Mouse (Mus musculus) MEL (cell line): ENCODE measurements around the gene Fbxw8. TPM values are rescaled to one million over a fixed set of nuclear protein-coding genes. Genes with fewer than 3 reads are reported as not detected.

Experiments used
- DNase-seq: peaks from one replicate; pipeline ENCODE4 v3.0.0; 2011; ENCODE audit warnings: low read depth, low spot score
- H3K27ac ChIP-seq: 2 replicates; pipeline ENCODE4 v1.5.1; 2012; ENCODE audit warnings: low read depth, mild to moderate bottlenecking, control low read depth, low read length, moderate library complexity; ENCODE audit not compliant: control insufficient read depth
- H3K27me3 ChIP-seq, 2 experiments: fragments of 150-350 bp in 1 of 2; sonication (generic) in 1 of 2; 2 replicates each; pipeline ENCODE4 v1.6.1; 2012; ENCODE audit warnings: low read length in 2 of 2, mild to moderate bottlenecking in 2 of 2, improper control_type of control experiment in 1 of 2, moderate library complexity in 1 of 2; ENCODE audit not compliant: insufficient read depth in 2 of 2, control insufficient read depth in 1 of 2
- H3K36me3 ChIP-seq, 2 experiments: 2 replicates each; pipeline ENCODE4 v1.6.1; 2012 to 2014; ENCODE audit warnings: low read length in 2 of 2, improper control_type of control experiment in 1 of 2, inconsistent platforms in 1 of 2, mild to moderate bottlenecking in 1 of 2; ENCODE audit not compliant: insufficient read depth in 2 of 2, control insufficient read depth in 1 of 2
- H3K4me1 ChIP-seq, 2 experiments: fragments of 150-350 bp in 1 of 2; sonication (generic) in 1 of 2; 2 replicates each; pipeline ENCODE4 v1.6.1; 2012; ENCODE audit warnings: low read length in 2 of 2, improper control_type of control experiment in 1 of 2, mild to moderate bottlenecking in 1 of 2; ENCODE audit not compliant: insufficient read depth in 2 of 2, control insufficient read depth in 1 of 2
- H3K4me3 ChIP-seq, 2 experiments: fragments of 150-350 bp in 1 of 2; sonication (generic) in 1 of 2; 2 replicates each; pipeline ENCODE4 v1.5.1; 2012; ENCODE audit warnings: low read depth in 2 of 2, low read length in 2 of 2, mild to moderate bottlenecking in 2 of 2, moderate library complexity in 2 of 2, control low read depth in 1 of 2, improper control_type of control experiment in 1 of 2; ENCODE audit not compliant: control insufficient read depth in 1 of 2, insufficient read depth in 1 of 2
- H3K79me2 ChIP-seq: 2 replicates; pipeline ENCODE4 v1.6.1; 2012; ENCODE audit warnings: mild to moderate bottlenecking, low read length, moderate library complexity; ENCODE audit not compliant: control insufficient read depth, poor library complexity, insufficient read depth
- H3K9ac ChIP-seq: 2 replicates; pipeline ENCODE4 v1.6.1; 2012; ENCODE audit warnings: low read depth, mild to moderate bottlenecking, control low read depth, low read length, moderate library complexity; ENCODE audit not compliant: control insufficient read depth, poor library complexity, severe bottlenecking
- H3K9me3 ChIP-seq: fragments of 150-350 bp; sonication (generic); replicated peaks from 2 replicates; pipeline ENCODE4 v1.6.1; 2012; ENCODE audit warnings: mild to moderate bottlenecking, low read length, improper control_type of control experiment, moderate library complexity; ENCODE audit not compliant: insufficient read depth
- CHD1 ChIP-seq: IDR thresholded peaks from 2 replicates; pipeline ENCODE4 v1.6.1; 2012; ENCODE audit warnings: low read depth, mild to moderate bottlenecking, inconsistent platforms, low read length, improper control_type of control experiment
- CHD2 ChIP-seq: IDR thresholded peaks from 2 replicates; pipeline ENCODE4 v1.6.1; 2011; ENCODE audit warnings: low read length, improper control_type of control experiment
- CTCF ChIP-seq, 3 experiments: IDR thresholded peaks in 2 of 3; conservative IDR thresholded peaks in 1 of 3; 2 replicates each; pipeline ENCODE4 v1.5.1; 2011 to 2012; ENCODE audit warnings: low read length in 3 of 3, low read depth in 2 of 3, mild to moderate bottlenecking in 2 of 3, improper control_type of control experiment in 1 of 3, inconsistent platforms in 1 of 3, mixed read lengths in 1 of 3, moderate library complexity in 1 of 3; ENCODE audit not compliant: control insufficient read depth in 1 of 3, insufficient read depth in 1 of 3, poor library complexity in 1 of 3, severe bottlenecking in 1 of 3
- E2F4 ChIP-seq: IDR thresholded peaks from 2 replicates; pipeline ENCODE4 v1.6.1; 2011; ENCODE audit warnings: low read depth, low read length, improper control_type of control experiment, borderline replicate concordance
- ELF1 ChIP-seq: IDR thresholded peaks from 2 replicates; pipeline ENCODE4 v1.6.1; 2014; ENCODE audit warnings: low read depth, mild to moderate bottlenecking, inconsistent platforms, low read length, improper control_type of control experiment, moderate library complexity
- EP300 ChIP-seq, 2 experiments: IDR thresholded peaks; 2 replicates each; pipeline ENCODE4 v1.6.1; 2011; ENCODE audit warnings: improper control_type of control experiment in 2 of 2, low read length in 2 of 2, low read depth in 1 of 2, mild to moderate bottlenecking in 1 of 2
- GABPA ChIP-seq: IDR thresholded peaks from 2 replicates; pipeline ENCODE4 v1.6.1; 2012; ENCODE audit warnings: low read depth, mild to moderate bottlenecking, inconsistent platforms, low read length, improper control_type of control experiment, moderate library complexity
- HCFC1 ChIP-seq: IDR thresholded peaks from 2 replicates; pipeline ENCODE4 v1.6.1; 2012; ENCODE audit warnings: low read depth, mild to moderate bottlenecking, inconsistent platforms, low read length, improper control_type of control experiment, moderate library complexity
- MAX ChIP-seq: IDR thresholded peaks from 2 replicates; pipeline ENCODE4 v1.6.1; 2011; ENCODE audit warnings: low read length, improper control_type of control experiment
- MAZ ChIP-seq: IDR thresholded peaks from 2 replicates; pipeline ENCODE4 v1.6.1; 2012; ENCODE audit warnings: low read depth, mild to moderate bottlenecking, inconsistent platforms, low read length, improper control_type of control experiment
- MEF2A ChIP-seq: IDR thresholded peaks from 2 replicates; pipeline ENCODE4 v1.6.1; 2014; ENCODE audit warnings: low read depth, mild to moderate bottlenecking, inconsistent platforms, low read length, improper control_type of control experiment; ENCODE audit not compliant: poor library complexity, insufficient replicate concordance, severe bottlenecking; ENCODE audit errors: extremely low read depth
- MYB ChIP-seq: IDR thresholded peaks from 2 replicates; pipeline ENCODE4 v1.6.1; 2011; ENCODE audit warnings: mild to moderate bottlenecking, low read depth, low read length, improper control_type of control experiment
- NELFE ChIP-seq: IDR thresholded peaks from 2 replicates; pipeline ENCODE4 v1.6.1; 2011; ENCODE audit warnings: low read depth, low read length, improper control_type of control experiment
- SMC3 ChIP-seq: IDR thresholded peaks from 2 replicates; pipeline ENCODE4 v1.6.1; 2011; ENCODE audit warnings: low read depth, low read length, improper control_type of control experiment
- TAL1 ChIP-seq: IDR thresholded peaks from 2 replicates; pipeline ENCODE4 v1.6.1; 2012; ENCODE audit warnings: mild to moderate bottlenecking, inconsistent platforms, low read length, moderate library complexity, mixed read lengths
- UBTF ChIP-seq: IDR thresholded peaks from 2 replicates; pipeline ENCODE4 v1.6.1; 2012; ENCODE audit warnings: low read depth, mild to moderate bottlenecking, inconsistent platforms, low read length, improper control_type of control experiment, moderate library complexity, borderline replicate concordance; ENCODE audit not compliant: insufficient read depth
- ZC3H11A ChIP-seq: IDR thresholded peaks from 2 replicates; pipeline ENCODE4 v1.6.1; 2012; ENCODE audit warnings: low read depth, mild to moderate bottlenecking, inconsistent platforms, low read length, improper control_type of control experiment
- ZKSCAN1 ChIP-seq: IDR thresholded peaks from 2 replicates; pipeline ENCODE4 v1.6.1; 2012; ENCODE audit warnings: low read depth, mild to moderate bottlenecking, inconsistent platforms, low read length, improper control_type of control experiment, moderate library complexity
- ZMIZ1 ChIP-seq: IDR thresholded peaks from 2 replicates; pipeline ENCODE4 v1.6.1; 2012; ENCODE audit warnings: low read depth, mild to moderate bottlenecking, inconsistent platforms, low read length, improper control_type of control experiment, moderate library complexity
- polyA plus RNA-seq, 2 experiments: library from polyadenylated mRNA; stranded (reverse) in 1 of 2; unstranded in 1 of 2; fragments of >175 nt in 1 of 2; fragments of >200 nt in 1 of 2; gene quantifications; 2 replicates each; pipeline versions ENCODE4 v1.2.1 to v1.2.4; 2012; ENCODE audit warnings: low replicate concordance in 2 of 2, low read depth in 1 of 2; ENCODE audit not compliant: insufficient read length in 2 of 2, insufficient read depth in 1 of 2, missing spikeins in 1 of 2
- total RNA-seq: library from RNA; depleted of rRNA; stranded (reverse); fragments of 300-350 nt; gene quantifications from 2 replicates; pipeline ENCODE4 v1.2.3, GENCODE M21; 2012

The Fbxw8 gene
- total and polyA plus RNA-seq, 3 experiments: 49.9 to 57.4 (median 52.5) TPM

DNA sequence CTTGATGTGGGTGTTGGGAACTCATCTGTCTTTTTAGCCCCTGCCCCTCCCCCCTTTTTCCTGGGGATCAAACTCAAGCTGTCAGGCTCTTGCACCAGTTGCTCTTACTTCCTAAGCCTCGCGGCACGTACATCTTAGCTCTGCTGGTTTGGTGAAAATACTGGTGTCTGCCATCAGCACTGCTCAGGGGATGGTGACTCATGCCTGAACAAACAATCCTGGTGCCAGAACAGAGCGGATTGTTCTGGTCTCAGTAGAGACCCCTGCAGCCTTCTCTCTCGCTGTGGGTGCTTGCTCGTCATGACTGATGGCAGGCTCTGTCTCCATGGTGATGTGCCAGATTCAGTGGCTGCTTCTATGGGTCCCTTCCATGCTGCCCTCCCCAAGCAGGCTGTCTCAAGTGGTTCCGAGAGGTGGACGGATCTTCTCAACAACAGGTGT lies 92.1 kb downstream of the Fbxw8 start:
- no peaks in the 10 kb centered on the region for H3K36me3 ChIP-seq
- no peak overlapping the region for H3K4me3 ChIP-seq
- H3K4me1 ChIP-seq: no peaks in the 10 kb centered on the region
- H3K9me3 ChIP-seq: no peaks in the 10 kb centered on the region
- H3K27ac ChIP-seq: no peak overlapping the region
- TF ChIP-seq MYB: no peak
- no peak for TF ChIP-seq NELFE
- no peak for TF ChIP-seq UBTF
- no peak for TF ChIP-seq ELF1
- TF ChIP-seq HCFC1: no peak
- no peak for TF ChIP-seq CHD1
- TF ChIP-seq MAZ: no peak
- no peak for TF ChIP-seq ZKSCAN1
- TF ChIP-seq ZMIZ1: no peak
- no peak for TF ChIP-seq ZC3H11A
- no peak for TF ChIP-seq MAX
- no peak for DNase-seq
- no peak overlapping the region for H3K9ac ChIP-seq
- H3K27me3 ChIP-seq: no peaks in the 10 kb centered on the region
- no peaks in the 10 kb centered on the region for H3K79me2 ChIP-seq

- no peaks in the 10 kb centered on the region for H3K27me3 ChIP-seq
- DNase-seq: no peak
- H3K4me1 ChIP-seq: no peaks in the 10 kb centered on the region
- H3K4me3 ChIP-seq: no peak overlapping the region
- TF ChIP-seq MEF2A: no peak
- TF ChIP-seq EP300 (IDR thresholded peaks at IDR 0.05; ENCODE audit: low read depth in 1 of 2, low read length in 2 of 2): no peak
- no peak for TF ChIP-seq UBTF
- no peak for TF ChIP-seq ZC3H11A
- no peak for TF ChIP-seq SMC3
- TF ChIP-seq CHD2: no peak
- TF ChIP-seq TAL1: no peak
- no peak overlapping the region for H3K9ac ChIP-seq
- no peaks in the 10 kb centered on the region for H3K79me2 ChIP-seq
- no peaks in the 10 kb centered on the region for H3K9me3 ChIP-seq
- H3K27ac ChIP-seq: no peak overlapping the region
- H3K36me3 ChIP-seq: no peaks in the 10 kb centered on the region
These were observed 93.9 kb downstream of the Fbxw8 start for GRCm38 (mm10) chr5:118061391-118061790.

DNA sequence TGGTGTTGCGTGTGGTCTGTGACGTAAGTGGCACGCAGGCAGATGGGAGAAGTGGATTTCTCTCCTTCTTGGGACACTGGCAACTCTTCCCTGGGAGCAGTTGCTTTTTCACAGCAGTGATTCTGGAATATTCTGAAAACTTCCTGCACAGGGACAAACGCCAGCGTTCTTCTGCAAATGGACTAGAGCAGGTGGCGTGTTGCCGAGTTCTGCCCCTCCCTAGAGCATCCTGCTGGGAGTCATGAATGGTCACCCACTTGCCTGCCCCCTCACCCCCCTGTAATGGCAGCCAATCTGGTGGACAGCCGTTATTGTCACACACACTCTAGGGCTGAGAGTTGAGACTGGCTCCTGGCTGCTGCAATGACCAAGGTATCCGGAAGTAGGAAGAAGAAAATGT lies 95.6 kb downstream of the Fbxw8 start:
- Histone ChIP-seq H3K27me3 (no peaks in the 10 kb centered on the region), H3K27ac (no peak overlapping the region), H3K9ac (no peak overlapping the region), H3K36me3 (no peaks in the 10 kb centered on the region), H3K79me2 (no peaks in the 10 kb centered on the region), H3K4me3 (no peak overlapping the region), H3K9me3 (no peaks in the 10 kb centered on the region), H3K4me1 (no peaks in the 10 kb centered on the region)
- no peak for DNase-seq
- TF ChIP-seq ZC3H11A: no peak
- no peak for TF ChIP-seq GABPA
- TF ChIP-seq TAL1: no peak
- TF ChIP-seq E2F4: no peak
- TF ChIP-seq CTCF (IDR thresholded peaks at IDR 0.05 in 2 of 3, conservative IDR thresholded peaks at IDR 0.05 in 1 of 3; ENCODE audit: control insufficient read depth in 1 of 3, insufficient read depth in 1 of 3, low read depth in 2 of 3, low read length in 3 of 3, poor library complexity in 1 of 3, severe bottlenecking in 1 of 3): no peak
- TF ChIP-seq MAZ: no peak
